Mouse (Mus musculus) midbrain, embryonic 16.5 days (tissue): Measurements from ENCODE around the gene Tbp. TPM values are rescaled to one million over a fixed set of nuclear protein-coding genes. Genes with fewer than 3 reads are reported as not detected.

Experiments used
- ATAC-seq: fragments of 200-750 bp; cut with Nextera tagmentation; 2 replicates; pipeline ENCODE4 v1.8.0; 2017; ENCODE audit warnings: moderate TSS enrichment
- H3K27ac ChIP-seq: fragments of 300-500 bp; sonication (generic); 2 replicates; pipeline ENCODE4 v1.5.1; 2014; ENCODE audit warnings: mild to moderate bottlenecking, low read length, mixed read lengths
- H3K27me3 ChIP-seq: fragments of 300-500 bp; sonication (generic); 2 replicates; pipeline ENCODE4 v1.6.1; 2014; ENCODE audit warnings: low read depth, low read length, mixed read lengths; ENCODE audit not compliant: control insufficient read depth, insufficient read depth
- H3K36me3 ChIP-seq: fragments of 300-500 bp; sonication (generic); 2 replicates; pipeline ENCODE4 v1.6.1; 2014; ENCODE audit warnings: mild to moderate bottlenecking, low read length, moderate library complexity, mixed read lengths; ENCODE audit not compliant: control insufficient read depth, insufficient read depth
- H3K4me1 ChIP-seq: fragments of 300-500 bp; sonication (generic); 2 replicates; pipeline ENCODE4 v1.6.1; 2014; ENCODE audit warnings: mild to moderate bottlenecking, low read length, mixed read lengths; ENCODE audit not compliant: control insufficient read depth, insufficient read depth
- H3K4me2 ChIP-seq: fragments of 300-500 bp; sonication (generic); 2 replicates; pipeline ENCODE4 v1.6.1; 2014; ENCODE audit warnings: mild to moderate bottlenecking, low read length, mixed read lengths
- H3K4me3 ChIP-seq: fragments of 300-500 bp; sonication (generic); 2 replicates; pipeline ENCODE4 v1.5.1; 2014; ENCODE audit warnings: low read depth, mild to moderate bottlenecking, low read length, moderate library complexity, mixed read lengths
- H3K9ac ChIP-seq: fragments of 300-500 bp; sonication (generic); 2 replicates; pipeline ENCODE4 v1.6.1; 2014; ENCODE audit warnings: low read depth, low read length, mixed read lengths
- H3K9me3 ChIP-seq: fragments of 300-500 bp; sonication (generic); replicated peaks from 2 replicates; pipeline ENCODE4 v1.6.1; 2014; ENCODE audit warnings: mild to moderate bottlenecking, low read length, mixed read lengths; ENCODE audit not compliant: control insufficient read depth, poor library complexity, severe bottlenecking
- WGBS: fragments of 180-500 bp; shearing (Covaris S2); extraction: QIAGEN DNeasy Blood & Tissue Kit; methylation state at CpG from one replicate; pipeline ENCODE4 v1.1.7; 2014; 5-methylcytosine and 5-hydroxymethylcytosine counted together
- polyA plus RNA-seq: library from polyadenylated mRNA; unstranded; fragments of >200 nt; fragmentation: Nextera tagmentation; extraction: Ambion mirVana; gene quantifications from 2 replicates; pipeline ENCODE4 v1.2.1, GENCODE M21; 2015

Tbp gene
- 59.5 and 63.2 TPM in 2 replicates for polyA plus RNA-seq

DNA sequence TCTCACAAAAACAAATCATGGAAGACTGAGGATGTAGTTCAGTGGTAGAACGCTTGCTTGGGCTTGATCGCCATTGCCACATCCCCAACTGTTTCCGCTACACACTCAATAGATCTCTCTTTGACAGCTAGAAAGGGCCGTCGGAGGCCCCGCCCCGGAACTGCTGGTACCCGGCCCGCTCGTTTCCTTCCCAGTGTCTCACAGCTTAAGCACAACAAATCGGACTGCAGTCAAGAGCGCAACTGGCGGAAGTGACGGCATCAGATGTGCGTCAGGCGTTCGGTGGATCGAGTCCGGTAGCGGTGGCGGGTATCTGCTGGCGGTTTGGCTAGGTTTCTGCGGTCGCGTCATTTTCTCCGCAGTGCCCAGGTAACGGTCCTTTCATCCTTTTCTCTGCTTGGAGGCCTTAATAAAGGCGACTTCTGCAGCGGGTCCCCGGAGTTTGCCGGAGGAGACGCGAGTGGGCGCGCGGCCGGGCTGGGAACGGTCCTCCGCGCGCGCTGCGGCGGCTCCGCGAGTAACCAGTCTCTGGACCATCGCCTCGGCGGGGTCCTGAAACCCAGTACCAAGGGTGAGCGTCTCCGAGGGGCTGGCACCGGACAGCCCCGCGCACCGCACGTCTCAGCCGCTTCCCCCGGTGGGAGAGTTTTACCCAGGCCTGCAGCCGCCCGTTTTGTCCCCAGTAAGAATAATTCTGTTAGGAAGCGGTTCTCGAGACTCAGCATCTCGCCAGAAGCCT, at the start of gene Tbp, which contains the start of gene Psmb1:
Gene Tbp (plus strand): TSS at position 233 of the 739 bp plus-strand sequence.
Gene Psmb1 (minus strand): TSS at position 96 of the 739 bp plus-strand sequence.
- peaks cover 35% of the 10 kb centered on the region for H3K4me1 ChIP-seq
- H3K4me3 ChIP-seq, result peak within 1 kb of the TSS; percentile 97
- H3K36me3 ChIP-seq, result peaks cover 8% of the 10 kb centered on the region
- WGBS, result under 1% methylated on average over 63 of the region's 63 CpGs
- peak within 1 kb of the TSS; percentile 90 for H3K4me2 ChIP-seq
- H3K9me3 ChIP-seq, result no peaks in the 10 kb centered on the region
- peak within 1 kb of the TSS; percentile 92 for H3K27ac ChIP-seq
- H3K27me3 ChIP-seq, result no peaks in the 10 kb centered on the region
- peak within 1 kb of the TSS; percentile 85 for H3K9ac ChIP-seq
- ATAC-seq, result peak; percentile 92

DNA sequence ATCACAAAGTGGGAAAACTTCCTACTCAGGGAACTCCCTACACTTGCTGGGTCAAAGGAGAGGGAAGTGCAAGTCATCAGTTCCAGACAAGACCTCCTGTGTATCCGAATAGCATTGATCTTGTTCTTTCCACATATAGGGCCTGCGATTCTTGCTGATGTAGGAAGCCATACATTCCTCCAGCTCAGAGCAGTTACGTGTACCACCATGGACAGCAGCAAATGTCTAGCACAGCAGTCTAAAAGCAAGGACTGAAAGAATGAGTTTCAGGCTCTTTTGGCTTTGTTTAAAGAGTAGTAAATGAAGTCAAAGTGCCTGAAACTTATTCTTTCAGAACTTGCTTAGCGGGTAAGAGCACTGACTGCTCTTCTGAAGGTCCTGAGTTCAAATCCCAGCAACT, 44.5 kb upstream of the Tbp start:
- no peaks in the 10 kb centered on the region for H3K9me3 ChIP-seq
- no peak overlapping the region for H3K4me3 ChIP-seq
- H3K27ac ChIP-seq, result no peak overlapping the region
- 81% methylated on average over 4 of the region's 4 CpGs for WGBS
- no peaks in the 10 kb centered on the region for H3K36me3 ChIP-seq
- no peaks in the 10 kb centered on the region for H3K27me3 ChIP-seq
- H3K4me2 ChIP-seq, result no peak overlapping the region
- no peak overlapping the region for H3K9ac ChIP-seq
- ATAC-seq, result no peak
- no peaks in the 10 kb centered on the region for H3K4me1 ChIP-seq

DNA sequence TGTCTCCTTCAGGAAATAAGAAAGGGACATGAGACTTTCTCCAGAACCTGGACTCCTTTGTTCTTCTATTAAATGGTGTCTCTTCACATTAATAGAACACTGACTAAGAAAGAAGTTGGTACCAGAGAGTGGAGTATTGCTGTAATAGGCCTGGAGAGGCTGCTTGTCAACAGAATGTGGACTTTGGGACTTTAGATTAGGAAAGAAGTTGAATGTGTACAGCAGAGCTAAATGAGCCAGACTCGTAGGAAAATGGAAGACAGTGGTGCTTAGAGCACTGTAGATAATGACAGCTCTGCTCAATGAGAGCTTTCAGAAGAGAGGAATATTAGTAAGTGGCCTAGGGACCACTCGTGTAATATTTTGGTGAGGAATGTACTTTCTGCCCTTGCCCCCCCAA, 43.1 kb upstream of the Tbp start:
- no peak overlapping the region for H3K9ac ChIP-seq
- WGBS, result 85% methylated on average over 2 of the region's 2 CpGs

GRCm38 (mm10) chr17:15459761-15460160, 39.9 kb upstream of the Tbp start:
- 93% methylated on average over 4 of the region's 4 CpGs for WGBS
- H3K9ac ChIP-seq, result no peak overlapping the region
- H3K4me2 ChIP-seq, result no peak overlapping the region
- no peak for ATAC-seq
- no peak overlapping the region for H3K27ac ChIP-seq
- no peak overlapping the region for H3K4me3 ChIP-seq
- no peaks in the 10 kb centered on the region for H3K9me3 ChIP-seq
- H3K27me3 ChIP-seq, result no peaks in the 10 kb centered on the region
- no peaks in the 10 kb centered on the region for H3K36me3 ChIP-seq
- H3K4me1 ChIP-seq, result no peaks in the 10 kb centered on the region

More for the DNA sequence above, 43.1 kb upstream of the Tbp start:
- Histone ChIP-seq H3K9me3 (no peaks in the 10 kb centered on the region), H3K27ac (no peak overlapping the region), H3K4me1 (no peaks in the 10 kb centered on the region), H3K27me3 (no peaks in the 10 kb centered on the region), H3K36me3 (no peaks in the 10 kb centered on the region), H3K4me2 (no peak overlapping the region), H3K4me3 (no peak overlapping the region)
- no peak for ATAC-seq

GRCm38 (mm10) chr17:15461921-15462495, 37.7 kb upstream of the Tbp start:
- no peak overlapping the region for H3K9ac ChIP-seq
- ATAC-seq, result no peak
- H3K27me3 ChIP-seq, result no peaks in the 10 kb centered on the region
- H3K4me1 ChIP-seq, result no peaks in the 10 kb centered on the region
- H3K4me2 ChIP-seq, result no peak overlapping the region
- no peak overlapping the region for H3K4me3 ChIP-seq
- H3K27ac ChIP-seq, result no peak overlapping the region
- WGBS, result 97% methylated on average over 6 of the region's 6 CpGs
- no peaks in the 10 kb centered on the region for H3K9me3 ChIP-seq
- H3K36me3 ChIP-seq, result no peaks in the 10 kb centered on the region

GRCm38 (mm10) chr17:15467669-15468068, 32.0 kb upstream of the Tbp start:
- Histone ChIP-seq H3K27me3 (no peaks in the 10 kb centered on the region), H3K4me2 (no peak overlapping the region), H3K4me1 (no peaks in the 10 kb centered on the region), H3K9me3 (no peaks in the 10 kb centered on the region), H3K9ac (no peak overlapping the region), H3K27ac (no peak overlapping the region), H3K36me3 (peaks cover 14% of the 10 kb centered on the region; the same call in 1 of the 2 replicates), H3K4me3 (no peak overlapping the region)
- ATAC-seq, result peak; percentile 73
- WGBS, result 19% methylated on average over 5 of the region's 5 CpGs

DNA sequence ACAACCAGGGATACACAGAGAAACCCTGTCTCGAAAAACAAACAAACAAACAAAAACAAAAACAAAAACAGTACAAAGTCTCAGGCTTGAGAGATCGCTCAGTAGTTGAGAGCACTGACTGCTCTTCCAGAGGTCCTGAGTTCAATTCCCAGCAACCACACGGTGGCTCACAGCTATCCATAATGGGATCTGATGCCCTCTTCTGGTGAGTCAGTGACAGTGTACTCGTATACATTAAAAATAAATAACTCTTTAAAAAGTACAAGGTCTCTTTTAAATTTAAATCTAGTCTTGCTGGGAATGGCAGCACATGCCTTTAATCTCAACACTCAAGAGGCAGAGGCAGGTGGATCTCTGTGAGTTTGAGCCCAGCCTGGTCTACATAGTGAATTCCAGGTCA, 27.0 kb upstream of the Tbp start:
- Histone ChIP-seq H3K4me3 (no peak overlapping the region), H3K36me3 (peaks cover 54% of the 10 kb centered on the region), H3K9me3 (no peaks in the 10 kb centered on the region), H3K4me2 (no peak overlapping the region), H3K4me1 (no peaks in the 10 kb centered on the region), H3K9ac (no peak overlapping the region), H3K27me3 (no peaks in the 10 kb centered on the region), H3K27ac (no peak overlapping the region)
- WGBS, result 94% methylated on average over 4 of the region's 4 CpGs
- no peak for ATAC-seq

DNA sequence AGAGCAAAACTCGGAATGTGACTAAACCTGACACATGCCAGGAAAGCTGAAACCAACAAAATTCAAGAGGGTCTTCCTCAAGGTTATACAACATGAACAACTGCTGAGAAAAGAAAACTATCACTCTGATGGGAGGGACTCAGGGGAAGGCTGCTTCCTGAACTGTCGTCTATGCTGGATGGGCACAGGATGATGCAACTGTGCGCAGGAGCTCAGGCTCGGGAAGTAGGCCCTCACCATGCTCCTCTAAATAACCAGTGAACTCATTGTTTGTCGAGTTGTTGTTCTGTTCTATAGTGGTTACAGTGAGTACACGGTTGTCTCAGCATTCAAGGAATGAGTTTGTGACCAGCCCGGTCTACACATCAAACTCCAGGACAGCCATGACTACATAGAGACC, 9.1 kb upstream of the Tbp start:
- Histone ChIP-seq H3K9ac (no peak overlapping the region), H3K27ac (no peak overlapping the region), H3K9me3 (no peaks in the 10 kb centered on the region), H3K4me2 (no peak overlapping the region), H3K27me3 (no peaks in the 10 kb centered on the region), H3K36me3 (peaks cover 27% of the 10 kb centered on the region), H3K4me1 (peaks cover 6% of the 10 kb centered on the region), H3K4me3 (no peak overlapping the region)
- WGBS, result 93% methylated on average over 7 of the region's 7 CpGs
- ATAC-seq, result no peak
